Mouse (Mus musculus): Measurements from ENCODE around the gene Zscan12.

DNA sequence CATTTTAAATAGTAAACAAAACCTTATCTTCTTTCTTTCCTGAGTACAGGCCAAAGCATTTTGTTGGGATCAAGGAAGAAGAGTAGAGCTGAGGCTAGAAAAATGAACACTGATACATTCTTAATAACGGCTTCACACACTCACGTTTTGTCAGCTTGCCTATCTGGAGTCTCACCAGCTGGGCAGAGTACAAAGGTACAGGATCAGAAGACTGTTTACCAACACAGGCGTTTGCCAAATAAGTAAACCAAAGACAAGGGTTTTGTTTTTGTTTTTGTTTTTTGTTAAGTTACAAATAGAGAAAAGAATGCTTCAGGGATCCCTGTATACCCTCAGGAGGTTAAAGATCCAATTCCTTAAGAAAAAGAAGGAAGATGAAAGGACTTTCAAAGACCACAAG is 38.5 kb downstream of the Zscan12 start:
- no peak for TF ChIP-seq EP300 (IDR thresholded peaks at IDR 0.05)
- TF ChIP-seq CTCF (IDR thresholded peaks at IDR 0.05): no peak
